Mouse (Mus musculus): ENCODE results near the gene Zfyve28. TPM values are rescaled to one million over a fixed set of nuclear protein-coding genes. Genes with fewer than 3 reads are reported as not detected.
A peak's percentile ranks its signal among the peaks of the same experiment; 100 is the strongest.

Gene Zfyve28
- polyA plus RNA-seq, 1 experiment: not detected

DNA sequence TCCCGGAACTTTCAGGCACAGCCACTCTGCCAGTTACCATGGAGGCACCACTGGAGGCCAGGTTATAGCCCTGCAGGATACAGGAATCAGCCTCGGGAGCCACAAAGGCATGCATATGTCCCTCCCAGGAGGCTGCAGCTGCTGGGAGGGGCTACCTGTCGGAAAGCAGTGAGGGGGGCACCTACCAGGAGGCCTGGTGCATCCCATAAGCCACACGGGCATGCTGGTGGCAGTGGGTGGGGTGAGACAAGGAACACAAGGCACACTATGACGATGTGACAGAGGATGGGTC is 112.9 kb downstream of the Zfyve28 start:
- Histone ChIP-seq H3K9me3 (ENCODE audit: control insufficient read depth, low read length) (no peaks in the 10 kb centered on the region), H3K4me3 (replicated peaks) (no peak overlapping the region), H3K36me3 (ENCODE audit: control insufficient read depth) (peaks cover 8% of the 10 kb centered on the region; the same call in 1 of the 2 replicates), H3K4me1 (ENCODE audit: control insufficient read depth) (peaks cover 5% of the 10 kb centered on the region), H3K27me3 (ENCODE audit: control insufficient read depth) (no peaks in the 10 kb centered on the region)
- TF ChIP-seq GATA1 (IDR thresholded peaks at IDR 0.05; ENCODE audit: low read length) (no peak), TAL1 (IDR thresholded peaks at IDR 0.05; ENCODE audit: low read length) (no peak)

DNA sequence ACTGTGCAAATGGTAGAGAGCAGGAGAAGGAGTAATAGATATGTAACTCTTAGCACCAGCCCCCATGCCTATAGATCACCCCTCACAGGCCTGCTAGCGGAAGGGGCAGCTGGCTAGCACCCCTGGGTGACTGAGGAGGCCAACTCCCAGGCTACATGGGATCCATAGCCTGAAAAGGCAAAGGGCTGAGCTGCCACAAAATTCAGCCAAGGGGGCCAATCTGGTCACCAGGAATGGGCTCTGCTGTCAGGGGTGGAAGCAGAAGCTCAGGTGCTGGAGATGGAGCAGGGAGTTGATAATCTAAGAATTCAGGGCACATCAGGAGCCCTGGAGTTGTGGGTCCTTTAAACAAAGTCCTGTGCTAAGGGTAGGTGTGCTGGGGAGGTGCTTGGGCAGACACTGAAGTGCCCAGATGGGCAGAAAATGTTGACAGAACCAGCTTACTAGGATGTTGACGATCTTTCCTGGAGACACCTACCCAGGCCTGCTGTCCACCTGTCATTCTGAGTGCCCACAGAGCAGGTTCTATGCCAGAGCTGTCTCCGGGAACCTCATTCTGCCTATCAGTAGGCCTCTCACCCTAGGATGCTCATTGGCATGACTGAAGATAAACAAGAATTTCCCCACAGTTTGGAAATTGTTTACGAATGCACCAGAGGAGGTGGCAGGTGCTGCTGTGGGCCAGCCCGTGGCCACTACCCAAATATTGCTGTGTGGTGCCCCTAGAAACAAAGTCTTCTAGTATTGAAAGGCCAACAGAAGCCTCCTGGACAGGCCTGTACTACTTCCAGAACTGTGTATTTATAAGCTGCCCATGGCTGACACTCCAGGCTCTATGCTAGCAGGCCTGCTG is 113.5 kb downstream of the Zfyve28 start:
- no peak for TF ChIP-seq TAL1 (IDR thresholded peaks at IDR 0.05; ENCODE audit: low read length)
- TF ChIP-seq GATA1 (IDR thresholded peaks at IDR 0.05; ENCODE audit: low read length): no peak
- H3K36me3 ChIP-seq (ENCODE audit: control insufficient read depth): peaks cover 8% of the 10 kb centered on the region; the same call in 1 of the 2 replicates
- no peak overlapping the region for H3K4me3 ChIP-seq (replicated peaks)
- H3K9me3 ChIP-seq (ENCODE audit: control insufficient read depth, low read length): no peaks in the 10 kb centered on the region
- no peaks in the 10 kb centered on the region for H3K27me3 ChIP-seq (ENCODE audit: control insufficient read depth)
- peaks cover 10% of the 10 kb centered on the region for H3K4me1 ChIP-seq (ENCODE audit: control insufficient read depth)

DNA sequence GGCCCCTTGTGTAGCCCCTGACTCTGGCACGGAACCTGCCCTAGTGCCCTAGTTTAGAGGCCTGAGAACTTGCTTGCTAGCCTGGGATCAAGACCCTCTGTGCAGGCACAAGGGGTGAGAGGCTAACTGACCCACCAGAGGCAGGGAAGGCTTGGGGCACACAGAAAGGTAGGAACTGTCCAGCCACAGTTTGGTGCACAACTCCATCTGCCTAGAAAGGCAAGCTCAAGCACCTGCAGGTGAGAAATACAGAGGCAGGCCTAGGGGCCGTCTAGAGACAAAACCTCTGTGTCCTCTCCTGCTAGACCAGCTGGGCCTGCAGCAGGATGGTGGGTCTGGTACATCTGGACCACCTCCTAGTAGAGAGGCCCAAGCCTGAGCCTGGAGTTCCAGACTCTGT is 114.2 kb downstream of the Zfyve28 start:
- H3K9me3 ChIP-seq (ENCODE audit: control insufficient read depth, low read length): no peaks in the 10 kb centered on the region
- peaks cover 8% of the 10 kb centered on the region; the same call in 1 of the 2 replicates for H3K36me3 ChIP-seq (ENCODE audit: control insufficient read depth)
- H3K4me3 ChIP-seq (replicated peaks): no peak overlapping the region
- no peak for TF ChIP-seq TAL1 (IDR thresholded peaks at IDR 0.05; ENCODE audit: low read length)
- TF ChIP-seq GATA1 (IDR thresholded peaks at IDR 0.05; ENCODE audit: low read length): no peak
- no peaks in the 10 kb centered on the region for H3K27me3 ChIP-seq (ENCODE audit: control insufficient read depth)
- peaks cover 12% of the 10 kb centered on the region for H3K4me1 ChIP-seq (ENCODE audit: control insufficient read depth)

DNA sequence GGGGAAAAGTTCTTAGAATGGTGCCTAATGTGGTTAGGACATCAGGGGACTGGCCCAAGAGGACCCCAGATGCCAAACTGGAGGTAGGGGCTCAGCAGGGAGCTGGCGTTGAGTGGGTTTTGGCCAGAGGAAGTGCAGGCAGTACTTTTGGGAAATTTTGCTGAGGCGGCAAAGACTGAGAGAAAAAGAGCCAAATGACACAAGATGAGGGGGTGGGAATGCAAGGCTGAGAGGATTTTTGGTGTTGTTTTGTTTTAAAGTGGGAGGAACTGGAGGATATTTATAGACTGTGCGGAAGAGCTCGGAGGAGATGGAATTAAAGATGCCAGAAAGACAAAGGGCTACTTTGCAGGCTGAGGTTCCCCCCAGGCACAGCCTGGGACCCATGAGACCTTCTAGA is 117.5 kb downstream of the Zfyve28 start:
- no peaks in the 10 kb centered on the region for H3K9me3 ChIP-seq (ENCODE audit: control insufficient read depth, low read length)
- TF ChIP-seq TAL1 (IDR thresholded peaks at IDR 0.05; ENCODE audit: low read length) (no peak), GATA1 (IDR thresholded peaks at IDR 0.05; ENCODE audit: low read length) (no peak)
- H3K4me3 ChIP-seq (replicated peaks): no peak overlapping the region
- peaks cover 28% of the 10 kb centered on the region for H3K4me1 ChIP-seq (ENCODE audit: control insufficient read depth)
- no peaks in the 10 kb centered on the region for H3K27me3 ChIP-seq (ENCODE audit: control insufficient read depth)
- H3K36me3 ChIP-seq (ENCODE audit: control insufficient read depth): peaks cover 15% of the 10 kb centered on the region

DNA sequence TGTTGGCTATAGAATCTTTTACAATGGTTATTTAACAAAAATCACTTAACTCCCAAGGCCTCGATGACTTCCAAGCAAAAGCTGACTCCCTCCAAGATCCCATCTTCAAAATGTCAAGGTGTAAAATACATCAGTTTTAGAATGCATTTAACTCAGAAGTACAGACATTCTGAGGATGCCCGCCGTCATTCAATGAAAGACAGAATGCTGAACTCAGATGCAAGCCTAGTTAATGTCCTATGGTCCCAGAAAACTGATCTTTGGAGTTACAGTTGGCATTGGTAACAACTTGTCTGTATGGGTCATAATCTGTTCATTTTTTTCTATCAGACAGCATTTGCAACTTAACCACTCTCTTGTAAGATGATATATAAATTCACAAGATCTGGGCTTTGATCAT is 118.3 kb downstream of the Zfyve28 start:
- Histone ChIP-seq H3K4me3 (replicated peaks) (peak overlapping the region; percentile 88), H3K9me3 (ENCODE audit: control insufficient read depth, low read length) (no peaks in the 10 kb centered on the region), H3K27me3 (ENCODE audit: control insufficient read depth) (no peaks in the 10 kb centered on the region), H3K36me3 (ENCODE audit: control insufficient read depth) (peaks cover 20% of the 10 kb centered on the region), H3K4me1 (ENCODE audit: control insufficient read depth) (peaks cover 35% of the 10 kb centered on the region)
- TF ChIP-seq GATA1 (IDR thresholded peaks at IDR 0.05; ENCODE audit: low read length) (no peak), TAL1 (IDR thresholded peaks at IDR 0.05; ENCODE audit: low read length) (no peak)

DNA sequence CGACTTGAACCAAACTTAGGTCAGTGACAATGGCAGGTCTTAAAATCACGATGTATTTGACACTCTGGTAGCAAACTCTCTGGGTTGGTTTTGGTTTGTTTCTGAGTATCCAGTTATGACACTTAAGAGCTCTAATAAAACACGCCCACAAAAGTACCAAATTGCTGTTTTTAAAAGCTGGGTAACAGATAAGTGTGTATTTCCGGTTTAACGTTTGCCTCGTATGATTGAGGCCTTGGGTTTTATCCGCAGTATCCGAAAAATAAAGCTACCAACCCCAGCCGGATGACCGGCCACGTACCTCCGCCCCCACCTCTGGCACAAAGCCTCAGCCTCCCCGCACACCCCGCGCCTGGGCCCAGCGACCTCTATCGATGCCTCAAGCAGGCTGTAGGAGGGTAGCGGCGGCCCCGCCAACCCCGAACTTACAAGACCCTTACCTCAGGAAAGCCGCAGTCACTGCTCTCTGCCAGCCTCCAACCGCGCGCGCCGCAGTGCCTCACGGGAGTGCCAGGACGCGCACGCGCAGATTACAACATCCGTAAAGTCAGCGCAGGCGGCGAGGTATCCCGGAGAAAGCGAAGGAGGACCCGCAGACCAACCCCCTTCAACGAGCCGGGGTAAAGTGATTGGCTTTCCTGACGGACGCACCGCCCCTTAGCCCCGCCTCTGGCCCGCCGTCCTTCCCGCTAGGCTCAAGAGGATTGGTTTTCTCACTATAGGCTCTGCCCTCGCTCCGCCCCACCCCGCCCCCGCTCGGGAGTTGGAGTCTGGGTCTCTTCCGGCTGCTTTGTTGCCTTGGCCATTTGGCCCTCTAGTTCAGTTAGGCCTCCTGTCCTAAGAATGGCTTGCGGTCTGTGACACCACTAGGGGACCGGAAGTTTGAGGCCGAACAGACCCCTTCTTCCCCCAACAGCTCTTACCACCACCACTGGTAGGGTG is 119.0 kb downstream of the Zfyve28 start, which contains the start of the genes Poln and Haus3:
TSS of gene Poln (minus strand) at position 499 of the 942 bp plus-strand sequence.
TSS of gene Haus3 (minus strand) at position 578 of the 942 bp plus-strand sequence.
- TF ChIP-seq TAL1 (IDR thresholded peaks at IDR 0.05; ENCODE audit: low read length) (no peak), GATA1 (IDR thresholded peaks at IDR 0.05; ENCODE audit: low read length) (no peak)
- peaks cover 42% of the 10 kb centered on the region for H3K4me1 ChIP-seq (ENCODE audit: control insufficient read depth)
- H3K27me3 ChIP-seq (ENCODE audit: control insufficient read depth): no peaks in the 10 kb centered on the region
- no peaks in the 10 kb centered on the region for H3K9me3 ChIP-seq (ENCODE audit: control insufficient read depth, low read length)
- peaks cover 27% of the 10 kb centered on the region for H3K36me3 ChIP-seq (ENCODE audit: control insufficient read depth)
- peak within 1 kb of the TSS; percentile 88 for H3K4me3 ChIP-seq (replicated peaks)

DNA sequence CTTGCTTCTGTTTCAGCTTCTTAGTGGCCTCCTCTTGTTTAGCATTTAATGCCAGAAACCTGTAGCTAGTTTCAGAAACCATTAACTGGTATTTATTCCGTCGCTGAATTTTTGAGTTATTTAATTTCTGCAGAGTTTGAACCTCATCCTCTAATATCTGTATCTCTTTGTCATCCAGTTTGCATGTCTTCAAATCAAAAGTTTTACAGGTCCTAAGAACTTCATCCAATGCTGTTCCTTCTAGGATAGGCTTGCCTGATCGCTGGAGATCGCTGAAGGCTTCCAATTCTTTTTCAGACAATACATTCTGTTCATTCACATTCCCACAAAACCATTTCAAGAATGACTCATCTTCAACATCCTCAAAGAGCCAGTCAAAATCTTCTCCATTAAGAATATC is 120.4 kb downstream of the Zfyve28 start:
- TF ChIP-seq TAL1 (IDR thresholded peaks at IDR 0.05; ENCODE audit: low read length) (no peak), GATA1 (IDR thresholded peaks at IDR 0.05; ENCODE audit: low read length) (no peak)
- H3K36me3 ChIP-seq (ENCODE audit: control insufficient read depth): peaks cover 39% of the 10 kb centered on the region
- no peaks in the 10 kb centered on the region for H3K27me3 ChIP-seq (ENCODE audit: control insufficient read depth)
- H3K4me3 ChIP-seq (replicated peaks): peak overlapping the region; percentile 88
- H3K4me1 ChIP-seq (ENCODE audit: control insufficient read depth): peaks cover 42% of the 10 kb centered on the region
- H3K9me3 ChIP-seq (ENCODE audit: control insufficient read depth, low read length): no peaks in the 10 kb centered on the region

DNA sequence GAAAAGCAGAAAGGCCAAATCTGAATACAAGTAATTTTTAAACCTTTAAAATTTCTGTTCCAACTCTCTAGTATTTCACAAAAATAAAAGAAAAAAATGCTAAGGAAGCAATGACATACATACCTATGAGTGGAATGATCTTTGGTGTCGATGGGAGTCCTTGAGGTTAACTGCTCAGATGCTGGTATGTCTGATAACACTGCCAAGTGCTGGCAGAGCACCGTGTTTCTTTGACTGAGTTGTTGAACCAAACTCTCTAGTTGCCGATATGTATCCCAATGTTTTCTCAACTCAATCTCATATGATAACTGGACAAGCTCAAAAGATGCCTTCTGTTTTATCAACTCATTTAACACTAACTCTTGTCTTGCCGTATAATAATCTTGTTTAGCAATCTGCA is 122.5 kb downstream of the Zfyve28 start:
- Histone ChIP-seq H3K27me3 (ENCODE audit: control insufficient read depth) (no peaks in the 10 kb centered on the region), H3K4me1 (ENCODE audit: control insufficient read depth) (peaks cover 44% of the 10 kb centered on the region), H3K36me3 (ENCODE audit: control insufficient read depth) (peaks cover 59% of the 10 kb centered on the region), H3K9me3 (ENCODE audit: control insufficient read depth, low read length) (no peaks in the 10 kb centered on the region), H3K4me3 (replicated peaks) (peak overlapping the region; percentile 59)
- TF ChIP-seq GATA1 (IDR thresholded peaks at IDR 0.05; ENCODE audit: low read length) (no peak), TAL1 (IDR thresholded peaks at IDR 0.05; ENCODE audit: low read length) (no peak)

DNA sequence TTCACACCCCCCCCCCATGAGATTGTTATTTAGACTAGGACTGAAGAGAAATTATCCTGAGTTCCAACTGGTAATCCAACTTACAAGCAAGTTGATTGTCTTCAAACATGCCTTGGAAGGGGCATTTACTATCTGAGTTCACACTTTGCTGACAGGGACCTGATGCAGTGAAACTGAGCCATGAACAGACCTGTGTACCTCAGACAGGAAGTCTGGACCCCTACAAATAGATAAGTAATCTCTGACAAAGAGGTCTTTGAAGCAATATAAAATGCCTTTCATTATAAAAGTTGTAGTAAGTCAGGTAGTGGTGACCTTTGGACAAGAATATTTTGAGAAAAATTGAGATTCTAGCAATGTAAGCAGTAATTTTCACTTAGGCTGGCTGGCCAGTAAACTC is 139.8 kb downstream of the Zfyve28 start:
- Histone ChIP-seq H3K4me1 (ENCODE audit: control insufficient read depth) (no peaks in the 10 kb centered on the region), H3K27me3 (ENCODE audit: control insufficient read depth) (no peaks in the 10 kb centered on the region), H3K4me3 (replicated peaks) (no peak overlapping the region), H3K36me3 (ENCODE audit: control insufficient read depth) (peaks cover 6% of the 10 kb centered on the region), H3K9me3 (ENCODE audit: control insufficient read depth, low read length) (no peaks in the 10 kb centered on the region)
- TF ChIP-seq GATA1 (IDR thresholded peaks at IDR 0.05; ENCODE audit: low read length): no peak
- no peak for TF ChIP-seq TAL1 (IDR thresholded peaks at IDR 0.05; ENCODE audit: low read length)
